Mouse (Mus musculus): ENCODE measurements around the gene Kbtbd2.

The Kbtbd2 gene

GRCm38 (mm10) chr6:56783561-56784272 is 13.9 kb downstream of the Kbtbd2 start:
- DNase-seq = no peak

- DNase-seq = no peak
Observed at GRCm38 (mm10) chr6:56779636-56780035, 18.0 kb downstream of the Kbtbd2 start.

GRCm38 (mm10) chr6:56775816-56776215 is 21.8 kb downstream of the Kbtbd2 start:
- no peak for DNase-seq

GRCm38 (mm10) chr6:56765696-56766095 is 31.9 kb downstream of the Kbtbd2 start:
- no peak for DNase-seq

GRCm38 (mm10) chr6:56765265-56765664 is 32.3 kb downstream of the Kbtbd2 start:
- no peak for DNase-seq

GRCm38 (mm10) chr6:56759324-56759723 is 38.3 kb downstream of the Kbtbd2 start:
- no peak for DNase-seq

GRCm38 (mm10) chr6:56756117-56756516 is 41.5 kb downstream of the Kbtbd2 start:
- no peak for DNase-seq

- DNase-seq = no peak
Observed at GRCm38 (mm10) chr6:56753719-56754118, 43.9 kb downstream of the Kbtbd2 start.

- DNase-seq = no peak
Observed at GRCm38 (mm10) chr6:56745950-56746543, 51.6 kb downstream of the Kbtbd2 start.

GRCm38 (mm10) chr6:56732545-56732944 is 65.1 kb downstream of the Kbtbd2 start:
- DNase-seq = no peak
